ENCODE assay signal across 8 mouse cellular contexts in the genomic region with DNA sequence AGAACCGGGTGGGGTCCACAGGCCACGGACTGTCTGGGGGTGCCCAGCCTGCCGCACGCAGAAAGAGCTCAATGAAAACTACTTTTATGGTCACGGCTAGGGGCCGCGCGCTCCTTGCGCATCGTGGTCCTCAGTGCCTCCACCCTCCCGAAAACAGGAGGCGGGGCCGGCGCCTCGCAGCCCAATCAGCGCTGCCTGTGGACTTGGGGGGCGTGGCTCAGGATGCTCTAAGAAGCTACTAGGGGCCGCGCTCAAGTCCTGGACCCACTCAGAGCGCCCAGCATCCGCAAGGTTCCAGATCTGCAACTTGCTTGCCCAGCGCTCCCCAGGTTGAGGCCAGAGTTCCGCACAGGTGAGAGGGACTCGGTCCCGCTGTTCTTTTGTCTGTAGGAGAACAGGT. TPM values are rescaled to one million over a fixed set of nuclear protein-coding genes. Genes with fewer than 3 reads are reported as not detected.
DNase-seq lines count a peak whose midpoint lies in the region; ATAC-seq and TF ChIP-seq lines count a peak whose summit lies in the region.
"Had no signal": no experiment of that assay in that cellular context is flagged by ENCODE, and none has a peak within 500 bp of the region (broad histone marks: within the 10 kb centered on the region; RNA-seq: fewer than 3 reads in every experiment).

Gene Crispld2, plus strand, starts transcription at position 190 of the 400 bp plus-strand sequence.

- peak; percentile 66; the same call in 1 of the 2 replicates for ATAC-seq in heart, embryonic 11.5 days (replicated peaks; ENCODE audit: insufficient number of reproducible peaks, low FRiP score, low TSS enrichment)
- peak; percentile 90 for ATAC-seq in kidney, embryonic 14.5 days (ENCODE audit: low FRiP score, low TSS enrichment)
- ATAC-seq in limb, embryonic 14.5 days (ENCODE audit: low FRiP score, low read depth): peak; percentile 92
- peak; percentile 91 for ATAC-seq in midbrain, embryonic 15.5 days (replicated peaks)

- no peaks in the 10 kb centered on the region for H3K4me1 ChIP-seq in brown adipose tissue, adult 24 weeks (ENCODE audit: control insufficient read depth, insufficient read depth, insufficient read length, low read length)
- H3K4me1 ChIP-seq in forebrain, embryonic 10.5 days: peaks cover 45% of the 10 kb centered on the region
- 0 out of 2 replicates have a peak, but pooled peaks cover 7% of the 10 kb centered on the region for H3K4me1 ChIP-seq in heart, embryonic 11.5 days (ENCODE audit: control insufficient read depth, insufficient read depth, low read length)
- H3K4me1 ChIP-seq in kidney, embryonic 14.5 days (ENCODE audit: control insufficient read depth, insufficient read depth, low read length): peaks cover 26% of the 10 kb centered on the region
- H3K4me1 ChIP-seq in limb, embryonic 14.5 days (ENCODE audit: control insufficient read depth, insufficient read depth, low read length): peaks cover 19% of the 10 kb centered on the region
- peaks cover 14% of the 10 kb centered on the region for H3K4me1 ChIP-seq in midbrain, embryonic 15.5 days

- H3K4me2 ChIP-seq in heart, embryonic 11.5 days: peak within 1 kb of the TSS; percentile 62
- H3K4me2 ChIP-seq in kidney, embryonic 14.5 days (replicated peaks; ENCODE audit: low read depth, low read length): peak within 1 kb of the TSS; percentile 44
- peak within 1 kb of the TSS; percentile 65 for H3K4me2 ChIP-seq in limb, embryonic 14.5 days (replicated peaks; ENCODE audit: low read depth, low read length, severe bottlenecking)
- peak within 1 kb of the TSS; percentile 70 for H3K4me2 ChIP-seq in midbrain, embryonic 15.5 days

- H3K9me3 ChIP-seq in forebrain, embryonic 10.5 days: no peaks in the 10 kb centered on the region
- H3K9me3 ChIP-seq in heart, embryonic 11.5 days (replicated peaks; ENCODE audit: control insufficient read depth, low read length): no peaks in the 10 kb centered on the region
- no peaks in the 10 kb centered on the region for H3K9me3 ChIP-seq in kidney, embryonic 14.5 days (ENCODE audit: control insufficient read depth, low read length)
- H3K9me3 ChIP-seq in limb, embryonic 14.5 days (ENCODE audit: control insufficient read depth, low read length): no peaks in the 10 kb centered on the region
- H3K9me3 ChIP-seq in midbrain, embryonic 15.5 days: no peaks in the 10 kb centered on the region
- H3K9me3 ChIP-seq: megakaryocyte, embryonic 14.5 days had no signal

- peak within 1 kb of the TSS; percentile 42 for H3K4me3 ChIP-seq in brown adipose tissue, adult 24 weeks (ENCODE audit: insufficient read depth, low read depth, low read length)
- H3K4me3 ChIP-seq in forebrain, embryonic 10.5 days: peak within 1 kb of the TSS; percentile 51
- H3K4me3 ChIP-seq in heart, embryonic 11.5 days (ENCODE audit: low read depth, low read length): peak within 1 kb of the TSS; percentile 27
- H3K4me3 ChIP-seq in kidney, embryonic 14.5 days (ENCODE audit: low read length): peak within 1 kb of the TSS; percentile 30
- H3K4me3 ChIP-seq in limb, embryonic 14.5 days (replicated peaks; ENCODE audit: low read length): peak within 1 kb of the TSS; percentile 35
- H3K4me3 ChIP-seq in midbrain, embryonic 15.5 days: peak within 1 kb of the TSS; percentile 38
- H3K4me3 ChIP-seq: megakaryocyte, embryonic 14.5 days had no signal

- no peak within 1 kb of the TSS for H3K9ac ChIP-seq in heart, embryonic 11.5 days (ENCODE audit: low read depth, low read length)
- peak within 1 kb of the TSS; percentile 8; the same call in 1 of the 2 replicates for H3K9ac ChIP-seq in kidney, embryonic 14.5 days (ENCODE audit: low read depth, low read length)
- H3K9ac ChIP-seq in limb, embryonic 14.5 days (ENCODE audit: low read depth, low read length, severe bottlenecking): no peak within 1 kb of the TSS
- peak within 1 kb of the TSS; percentile 15; the same call in 1 of the 2 replicates for H3K9ac ChIP-seq in midbrain, embryonic 15.5 days

- no peak for TF ChIP-seq POLR2A in limb, embryonic 14.5 days (IDR thresholded peaks at IDR 0.05; ENCODE audit: borderline replicate concordance, extremely low read depth, insufficient read depth, insufficient read length)

- H3K27ac ChIP-seq in brown adipose tissue, adult 24 weeks (replicated peaks; ENCODE audit: low read depth, low read length): no peak within 1 kb of the TSS
- peak within 1 kb of the TSS; percentile 30; the same call in 1 of the 2 replicates for H3K27ac ChIP-seq in forebrain, embryonic 10.5 days
- H3K27ac ChIP-seq in heart, embryonic 11.5 days (ENCODE audit: low read depth, low read length): no peak within 1 kb of the TSS
- no peak within 1 kb of the TSS for H3K27ac ChIP-seq in kidney, embryonic 14.5 days (ENCODE audit: low read depth, low read length)
- H3K27ac ChIP-seq in limb, embryonic 14.5 days (replicated peaks; ENCODE audit: low read depth, low read length): 0 out of 2 replicates have a peak within 1 kb of the TSS, but pooled peaks have one; percentile 9
- no peak within 1 kb of the TSS for H3K27ac ChIP-seq in midbrain, embryonic 15.5 days

- no peaks in the 10 kb centered on the region for H3K36me3 ChIP-seq in forebrain, embryonic 10.5 days (replicated peaks)
- H3K36me3 ChIP-seq in heart, embryonic 11.5 days (ENCODE audit: control insufficient read depth, insufficient read depth, low read length): no peaks in the 10 kb centered on the region
- H3K36me3 ChIP-seq in kidney, embryonic 14.5 days (ENCODE audit: control insufficient read depth, insufficient read depth, low read length): no peaks in the 10 kb centered on the region
- no peaks in the 10 kb centered on the region for H3K36me3 ChIP-seq in limb, embryonic 14.5 days (ENCODE audit: control insufficient read depth, insufficient read depth, low read length)
- no peaks in the 10 kb centered on the region for H3K36me3 ChIP-seq in midbrain, embryonic 15.5 days (replicated peaks)
- H3K36me3 ChIP-seq in splenic B cell, adult 2 months (ENCODE audit: control insufficient read depth, insufficient read depth, low read length, poor library complexity, severe bottlenecking): no peaks in the 10 kb centered on the region

- under 1% methylated on average over 25 of the region's 25 CpGs for WGBS in forebrain, embryonic 10.5 days
- WGBS in heart, embryonic 11.5 days (ENCODE audit: insufficient replicate concordance): 1% methylated on average over 25 of the region's 25 CpGs
- under 1% methylated on average over 25 of the region's 25 CpGs for WGBS in kidney, embryonic 14.5 days
- under 1% methylated on average over 25 of the region's 25 CpGs for WGBS in limb, embryonic 14.5 days
- under 1% methylated on average over 25 of the region's 25 CpGs for WGBS in midbrain, embryonic 15.5 days

- H3K27me3 ChIP-seq in forebrain, embryonic 10.5 days (ENCODE audit: poor library complexity, severe bottlenecking): peaks cover 44% of the 10 kb centered on the region
- peaks cover 45% of the 10 kb centered on the region for H3K27me3 ChIP-seq in heart, embryonic 11.5 days (ENCODE audit: control insufficient read depth, insufficient read depth, low read length)
- H3K27me3 ChIP-seq in kidney, embryonic 14.5 days (ENCODE audit: control insufficient read depth, insufficient read depth, low read length): peaks cover 23% of the 10 kb centered on the region
- H3K27me3 ChIP-seq in limb, embryonic 14.5 days (ENCODE audit: control insufficient read depth, insufficient read depth, low read length): no peaks in the 10 kb centered on the region
- peaks cover 28% of the 10 kb centered on the region for H3K27me3 ChIP-seq in midbrain, embryonic 15.5 days (replicated peaks)
- no peaks in the 10 kb centered on the region for H3K27me3 ChIP-seq in splenic B cell, adult 2 months (ENCODE audit: control insufficient read depth, insufficient read depth, low read length, poor library complexity, severe bottlenecking)

- DNase-seq in forebrain, embryonic 10.5 days (ENCODE audit: extremely low spot score, low spot score): peak; percentile 87
- peak; percentile 93 for DNase-seq in limb, embryonic 14.5 days (ENCODE audit: low spot score)
- peak; percentile 27 for DNase-seq in splenic B cell, adult 2 months (ENCODE audit: low read depth, low spot score)

RNA-seq across cellular contexts. Expression of gene Crispld2, which starts in this region (rescaled TPM):
- 6.9 and 8.3 TPM in 2 replicates for polyA plus RNA-seq in brown adipose tissue, adult 24 weeks (2012; ENCODE audit: insufficient read depth, insufficient read length, missing spikeins)
- polyA plus RNA-seq in forebrain, embryonic 10.5 days (2016; fragmentation: Nextera tagmentation; extraction: Ambion mirVana): 2.4 and 2.5 TPM in 2 replicates
- 1.7 and 2.8 TPM in 2 replicates for polyA plus RNA-seq in heart, embryonic 11.5 days (2014; fragmentation: Nextera tagmentation; extraction: Ambion mirVana)
- 4.9 and 5.2 TPM in 2 replicates for polyA plus RNA-seq in kidney, embryonic 14.5 days (2014; fragmentation: Nextera tagmentation; extraction: Ambion mirVana)
- polyA plus RNA-seq in limb, embryonic 14.5 days (2012; rRNA removed): 7.5 and 8.6 TPM in 2 replicates
- 3.9 and 4.5 TPM in 2 replicates for polyA plus RNA-seq in limb, embryonic 14.5 days (2014; fragmentation: Nextera tagmentation; extraction: Ambion mirVana)
- 2.9 TPM in 2 replicates for polyA plus RNA-seq in midbrain, embryonic 15.5 days (2015; fragmentation: Nextera tagmentation; extraction: Ambion mirVana)

Comparison
In these comparisons a context has a peak if more than half of its experiments do, and no peak if none do; other contexts are left out.
1. H3K27ac ChIP-seq: peak in forebrain, embryonic 10.5 days (single experiment) and limb, embryonic 14.5 days (single experiment); none in brown adipose tissue, adult 24 weeks (single experiment), heart, embryonic 11.5 days (single experiment), kidney, embryonic 14.5 days (single experiment) and midbrain, embryonic 15.5 days (single experiment).
2. DNase-seq: peak in every context shown above with its lines; median percentile 93 in limb, embryonic 14.5 days; 87 in forebrain, embryonic 10.5 days; 27 in splenic B cell, adult 2 months.
3. H3K9ac ChIP-seq: peak in kidney, embryonic 14.5 days (single experiment) and midbrain, embryonic 15.5 days (single experiment); none in heart, embryonic 11.5 days (single experiment) and limb, embryonic 14.5 days (single experiment).
4. Peak in every context shown above with its lines, with median percentiles within 50 percentile points of each other: H3K4me3 ChIP-seq, ATAC-seq and H3K4me2 ChIP-seq.